Mouse (Mus musculus) left cerebral cortex, postnatal 25 days (tissue): Measurements from ENCODE around the gene Hoxa3. TPM values are rescaled to one million over a fixed set of nuclear protein-coding genes. Genes with fewer than 3 reads are reported as not detected.

Source experiments
- DNase-seq, 2 experiments: peaks; one replicate each; pipeline ENCODE4 v3.0.0; 2022; ENCODE audit warnings: low spot score in 2 of 2, mixed read lengths in 1 of 2
- intact Hi-C: fragments of 180-260 bp; cut with DNase I; formaldehyde crosslinking; loops from one replicate; pipeline ENCODE4 v1.15.1; 2025
- total RNA-seq, 2 experiments: library from RNA; stranded (reverse); gene quantifications; 2 replicates each; pipeline ENCODE4 v1.2.3; 2021

The Hoxa3 gene
- total RNA-seq, 2 experiments from 2014 or later = not detected

GRCm38 (mm10) chr6:52211170-52211935 is 1.8 kb downstream of the Hoxa3 start:
- peak; percentile 46 to 60 for DNase-seq
- intact Hi-C loops = loop anchor here (5.0 kb wide), 1 partner anchor 204 kb away; no protein-coding TSS in a partner anchor

GRCm38 (mm10) chr6:52209685-52210046 is 3.5 kb downstream of the Hoxa3 start:
- DNase-seq = no peak
- intact Hi-C loops = loop anchor here (5.0 kb wide), 1 partner anchor 202 kb away; no protein-coding TSS in a partner anchor

- intact Hi-C loops = no loop called here
- DNase-seq = no peak
These were observed 4.1 kb downstream of the Hoxa3 start for GRCm38 (mm10) chr6:52208868-52209684.

- intact Hi-C loops = no loop called here
- no peak for DNase-seq
These were observed 4.9 kb downstream of the Hoxa3 start, which contains the start of gene Hoxa6 for GRCm38 (mm10) chr6:52208072-52208867. Hoxa6 (minus strand) TSS chr6:52208722.

GRCm38 (mm10) chr6:52207684-52207976 is 5.5 kb downstream of the Hoxa3 start:
- intact Hi-C loops = no loop called here
- no peak for DNase-seq

- DNase-seq = no peak
- intact Hi-C loops = no loop called here
These were observed 6.1 kb downstream of the Hoxa3 start for GRCm38 (mm10) chr6:52206882-52207683.

- intact Hi-C loops = no loop called here
- no peak for DNase-seq
These were observed 7.2 kb downstream of the Hoxa3 start for GRCm38 (mm10) chr6:52205638-52206621.

- DNase-seq = no peak
- intact Hi-C loops = no loop called here
These were observed 7.9 kb downstream of the Hoxa3 start for GRCm38 (mm10) chr6:52205221-52205620.

- no peak for DNase-seq
- intact Hi-C loops = loop anchor here (5.0 kb wide), 1 partner anchor 42 kb away; the partner anchor contains the start of gene Hoxa2
These were observed 8.9 kb downstream of the Hoxa3 start, which contains the start of gene Hoxa5 for GRCm38 (mm10) chr6:52204050-52204752. Hoxa5 (minus strand) TSS chr6:52204587.

GRCm38 (mm10) chr6:52203371-52204049 is 9.6 kb downstream of the Hoxa3 start:
- intact Hi-C loops = loop anchor here (5.0 kb wide), 1 partner anchor 41 kb away; the partner anchor contains the start of gene Hoxa2
- DNase-seq = no peak

- DNase-seq = no peak
- intact Hi-C loops = loop anchor here (5.0 kb wide), 1 partner anchor 41 kb away; the partner anchor contains the start of gene Hoxa2
These were observed 10.1 kb downstream of the Hoxa3 start for GRCm38 (mm10) chr6:52203121-52203370.

- intact Hi-C loops = loop anchor here (5.0 kb wide), 1 partner anchor 40 kb away; the partner anchor contains the start of gene Hoxa2
- DNase-seq = no peak
These were observed 10.6 kb downstream of the Hoxa3 start for GRCm38 (mm10) chr6:52202362-52203120.

GRCm38 (mm10) chr6:52201269-52201668 is 11.9 kb downstream of the Hoxa3 start:
- intact Hi-C loops = loop anchor here (5.0 kb wide), 1 partner anchor 39 kb away; the partner anchor contains the start of gene Hoxa2

GRCm38 (mm10) chr6:52200751-52201250 is 12.3 kb downstream of the Hoxa3 start:
- intact Hi-C loops = loop anchor here (5.0 kb wide), 1 partner anchor 38 kb away; the partner anchor contains the start of gene Hoxa2
- no peak for DNase-seq

More at GRCm38 (mm10) chr6:52201269-52201668, 11.9 kb downstream of the Hoxa3 start:
- DNase-seq = no peak

- intact Hi-C loops = loop anchor here (5.0 kb wide), 1 partner anchor 38 kb away; the partner anchor contains the start of gene Hoxa2
- DNase-seq = no peak
These were observed 12.9 kb downstream of the Hoxa3 start for GRCm38 (mm10) chr6:52200073-52200750.
